Mouse (Mus musculus) E14TG2a.4 (cell line): ENCODE data around the gene Cep95.
A peak's percentile ranks its signal among the peaks of the same experiment; 100 is the strongest.
"Not testable (repeated sequence)": the region's sequence is repeated elsewhere in the genome, so short reads cannot be mapped to it uniquely, and the experiment has no call there.

ENCODE experiments used
- H3K27me3 ChIP-seq: 2 replicates; pipeline ENCODE4 v1.6.1; 2014; ENCODE audit warnings: low read length, control low read depth; ENCODE audit not compliant: insufficient read depth
- H3K36me3 ChIP-seq: 2 replicates; pipeline ENCODE4 v1.6.1; 2014; ENCODE audit warnings: low read length, control low read depth; ENCODE audit not compliant: insufficient read depth
- H3K4me1 ChIP-seq: replicated peaks from 2 replicates; pipeline ENCODE4 v1.6.1; 2014; ENCODE audit warnings: low read depth, low read length, control low read depth
- H3K4me3 ChIP-seq: replicated peaks from 2 replicates; pipeline ENCODE4 v1.5.1; 2014; ENCODE audit warnings: mild to moderate bottlenecking, low read length
- H3K9me3 ChIP-seq: 2 replicates; pipeline ENCODE4 v1.6.1; 2014; ENCODE audit warnings: low read length, control low read depth
- CTCF ChIP-seq: conservative IDR thresholded peaks from 2 replicates; pipeline ENCODE4 v1.5.1; 2014; ENCODE audit warnings: low read length
- NANOG ChIP-seq: IDR thresholded peaks from 2 replicates; pipeline ENCODE4 v1.6.1; 2014; ENCODE audit warnings: borderline replicate concordance, low read length, mixed read lengths
- POU5F1 ChIP-seq: IDR thresholded peaks from 2 replicates; pipeline ENCODE4 v1.6.1; 2014; ENCODE audit warnings: low read length, borderline replicate concordance

The Cep95 gene

GRCm38 (mm10) chr11:106789649-106790048 lies 597 bp downstream of the Cep95 start:
- Histone ChIP-seq H3K4me3 (peak overlapping the region; percentile 96), H3K36me3 (peaks cover 52% of the 10 kb centered on the region), H3K9me3 (no peaks in the 10 kb centered on the region), H3K4me1 (peaks cover 38% of the 10 kb centered on the region), H3K27me3 (no peaks in the 10 kb centered on the region)
- TF ChIP-seq NANOG (no peak), CTCF (no peak), POU5F1 (no peak)

DNA sequence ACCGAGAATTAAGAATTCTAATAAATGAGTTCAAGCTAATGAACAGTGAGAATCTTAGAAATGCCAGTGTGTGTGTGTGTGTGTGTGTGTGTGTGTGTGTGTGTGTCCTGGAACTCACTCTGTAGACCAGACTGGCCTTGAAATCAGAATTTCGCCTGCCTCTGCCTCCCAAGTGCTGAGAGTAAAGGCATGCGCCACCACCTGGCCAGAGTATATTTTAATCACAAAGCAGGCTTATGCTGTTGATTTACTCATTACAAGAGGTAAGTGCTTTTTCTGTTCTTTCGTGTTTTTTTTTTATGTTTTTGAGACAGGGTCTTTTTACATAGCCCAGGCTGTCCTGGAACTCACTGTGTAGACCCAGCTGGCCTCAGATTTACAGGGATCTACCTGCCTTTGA lies 4.8 kb downstream of the Cep95 start:
- H3K27me3 ChIP-seq = no peaks in the 10 kb centered on the region
- no peak overlapping the region for H3K4me3 ChIP-seq
- peaks cover 20% of the 10 kb centered on the region for H3K4me1 ChIP-seq
- H3K9me3 ChIP-seq = no peaks in the 10 kb centered on the region
- TF ChIP-seq CTCF = peak; percentile 23; the same call in 1 of the 2 replicates
- TF ChIP-seq POU5F1 = no peak
- TF ChIP-seq NANOG = no peak
- H3K36me3 ChIP-seq = peaks cover 62% of the 10 kb centered on the region

DNA sequence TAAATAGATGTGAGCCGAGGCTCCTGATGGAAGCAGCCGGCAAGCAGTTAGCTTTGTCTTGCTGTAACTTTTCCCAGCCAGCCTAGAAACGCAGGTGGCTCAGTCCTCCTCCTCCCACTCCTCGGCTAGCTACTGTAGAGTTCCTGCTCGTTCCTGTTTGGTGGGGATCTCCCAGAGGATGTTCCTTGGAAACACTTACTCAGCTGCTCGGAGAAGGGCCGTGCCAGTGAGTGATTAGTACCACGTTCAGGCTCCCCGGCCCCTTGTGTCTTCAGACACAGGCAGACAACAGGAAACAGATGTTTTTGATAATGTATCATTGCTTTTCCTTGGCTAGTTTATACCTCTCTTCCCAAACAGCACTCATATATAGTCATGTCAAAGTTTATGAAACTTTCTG lies 6.6 kb downstream of the Cep95 start:
- TF ChIP-seq POU5F1 (no peak), NANOG (no peak)
- H3K4me3 ChIP-seq = no peak overlapping the region
- H3K36me3 ChIP-seq = peaks cover 80% of the 10 kb centered on the region
- H3K27me3 ChIP-seq = no peaks in the 10 kb centered on the region
- H3K4me1 ChIP-seq = peaks cover 9% of the 10 kb centered on the region; the same call in 1 of the 2 replicates
- no peaks in the 10 kb centered on the region for H3K9me3 ChIP-seq

GRCm38 (mm10) chr11:106802069-106802627 lies 13.1 kb downstream of the Cep95 start:
- peaks cover 4% of the 10 kb centered on the region; the same call in 1 of the 2 replicates for H3K4me1 ChIP-seq
- no peaks in the 10 kb centered on the region for H3K9me3 ChIP-seq
- H3K27me3 ChIP-seq = no peaks in the 10 kb centered on the region
- peaks cover 85% of the 10 kb centered on the region for H3K36me3 ChIP-seq
- no peak overlapping the region for H3K4me3 ChIP-seq
- TF ChIP-seq CTCF (no peak), NANOG (no peak), POU5F1 (no peak)

GRCm38 (mm10) chr11:106807442-106807841 lies 18.4 kb downstream of the Cep95 start:
- not testable (repeated sequence) for H3K4me3 ChIP-seq, H3K27me3 ChIP-seq, H3K9me3 ChIP-seq
- Histone ChIP-seq H3K4me1 (peaks cover 11% of the 10 kb centered on the region), H3K36me3 (peaks cover 75% of the 10 kb centered on the region)

- TF ChIP-seq POU5F1 (no peak), CTCF (no peak)
- Histone ChIP-seq H3K36me3 (peaks cover 89% of the 10 kb centered on the region), H3K4me3 (no peak overlapping the region), H3K27me3 (no peaks in the 10 kb centered on the region), H3K9me3 (no peaks in the 10 kb centered on the region), H3K4me1 (peaks cover 23% of the 10 kb centered on the region)
Measured at GRCm38 (mm10) chr11:106812410-106813136, 23.5 kb downstream of the Cep95 start.

DNA sequence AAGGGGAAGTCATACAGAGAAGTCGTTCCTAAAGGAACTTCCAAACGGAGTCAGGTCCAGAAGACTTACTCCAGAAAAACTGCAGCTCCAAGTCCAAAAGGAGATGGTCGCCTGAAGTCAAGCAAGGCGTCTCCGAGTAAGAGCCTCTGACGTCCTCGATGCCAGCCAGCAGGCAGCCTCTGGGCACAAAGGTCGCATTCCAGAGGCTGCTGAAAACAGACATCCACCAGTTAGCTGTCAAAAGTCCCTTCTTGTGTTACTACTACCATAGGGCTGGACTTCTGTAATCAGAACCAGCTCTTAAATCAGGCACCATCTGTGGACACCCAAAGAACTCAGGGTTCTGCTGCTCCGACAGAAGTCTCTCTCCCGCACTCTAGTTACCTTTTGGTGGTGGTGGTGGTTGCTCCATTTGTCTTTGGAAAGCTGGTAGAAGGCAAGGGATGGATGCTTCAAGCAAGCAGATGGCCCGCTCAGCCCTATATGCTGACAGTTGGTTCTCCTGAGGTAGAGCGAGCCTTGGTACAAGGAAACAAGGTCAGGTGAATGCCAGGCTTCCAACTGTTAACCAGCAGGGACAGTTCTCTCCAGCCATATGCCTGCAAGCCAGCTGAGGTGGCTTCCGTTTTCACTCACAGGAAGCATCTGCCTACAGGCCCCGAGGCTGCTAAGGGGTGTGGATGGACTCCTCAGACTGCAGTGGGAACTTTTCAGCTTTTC lies 25.7 kb downstream of the Cep95 start:
- Histone ChIP-seq H3K36me3 (peaks cover 100% of the 10 kb centered on the region), H3K9me3 (no peaks in the 10 kb centered on the region), H3K4me3 (no peak overlapping the region), H3K4me1 (peaks cover 16% of the 10 kb centered on the region), H3K27me3 (no peaks in the 10 kb centered on the region)
- no peak for TF ChIP-seq NANOG
- TF ChIP-seq CTCF = no peak
- TF ChIP-seq POU5F1 = no peak

- H3K4me3 ChIP-seq = no peak overlapping the region
- no peaks in the 10 kb centered on the region for H3K27me3 ChIP-seq
- TF ChIP-seq POU5F1 = no peak
- peaks cover 99% of the 10 kb centered on the region for H3K36me3 ChIP-seq
- H3K4me1 ChIP-seq = peaks cover 16% of the 10 kb centered on the region
- no peaks in the 10 kb centered on the region for H3K9me3 ChIP-seq
Measured at GRCm38 (mm10) chr11:106815331-106815730, 26.3 kb downstream of the Cep95 start.

- no peak overlapping the region for H3K4me3 ChIP-seq
- H3K27me3 ChIP-seq = no peaks in the 10 kb centered on the region
- peaks cover 16% of the 10 kb centered on the region for H3K4me1 ChIP-seq
- no peak for TF ChIP-seq POU5F1
- no peak for TF ChIP-seq NANOG
- TF ChIP-seq CTCF = no peak
- no peaks in the 10 kb centered on the region for H3K9me3 ChIP-seq
- peaks cover 99% of the 10 kb centered on the region for H3K36me3 ChIP-seq
Measured at GRCm38 (mm10) chr11:106815761-106816160, 26.7 kb downstream of the Cep95 start.
